Mouse (Mus musculus): ENCODE measurements at regions not wholly inside any gene's neighbourhood (a gene's known extent, or its start where the extent isn't known, plus 50 kb on each side); places are given as distances from the start of the nearest gene placed in this dataset.

DNA sequence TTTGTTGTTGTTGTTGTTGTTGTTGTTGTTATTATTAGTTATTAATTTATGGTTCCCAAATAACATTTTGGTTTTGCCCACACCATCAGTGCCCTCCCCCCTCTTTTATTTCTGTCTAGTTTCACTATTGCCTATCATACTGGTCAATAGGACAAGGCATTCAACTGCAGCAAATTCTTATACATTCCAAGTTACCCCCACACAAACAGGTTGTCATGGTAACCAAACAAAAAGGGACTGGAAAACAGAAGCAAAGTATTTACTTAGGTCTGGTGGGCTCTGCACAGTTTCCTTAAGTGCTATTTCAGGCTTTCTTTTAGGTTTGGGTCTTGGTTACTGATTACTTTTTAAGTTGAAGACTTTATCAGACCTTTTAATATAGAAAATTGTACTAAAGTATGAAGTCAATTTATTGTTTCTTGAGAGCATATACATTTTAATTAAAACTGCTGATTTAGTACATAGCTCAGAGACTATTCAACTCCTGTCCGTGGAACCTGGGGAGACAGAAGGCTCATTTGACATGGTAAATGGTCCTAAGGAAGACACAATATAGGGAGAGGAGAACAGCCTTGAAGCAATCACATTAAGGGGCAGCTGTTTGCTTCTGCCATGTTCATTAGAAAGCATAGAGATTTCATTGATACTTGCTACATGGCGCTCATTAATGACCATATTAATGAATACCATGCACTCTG is 90.3 kb downstream of the Brms1l start:
- DNase-seq (ENCODE audit: low spot score in 2 of 2): no peak
